In the genomic region with DNA sequence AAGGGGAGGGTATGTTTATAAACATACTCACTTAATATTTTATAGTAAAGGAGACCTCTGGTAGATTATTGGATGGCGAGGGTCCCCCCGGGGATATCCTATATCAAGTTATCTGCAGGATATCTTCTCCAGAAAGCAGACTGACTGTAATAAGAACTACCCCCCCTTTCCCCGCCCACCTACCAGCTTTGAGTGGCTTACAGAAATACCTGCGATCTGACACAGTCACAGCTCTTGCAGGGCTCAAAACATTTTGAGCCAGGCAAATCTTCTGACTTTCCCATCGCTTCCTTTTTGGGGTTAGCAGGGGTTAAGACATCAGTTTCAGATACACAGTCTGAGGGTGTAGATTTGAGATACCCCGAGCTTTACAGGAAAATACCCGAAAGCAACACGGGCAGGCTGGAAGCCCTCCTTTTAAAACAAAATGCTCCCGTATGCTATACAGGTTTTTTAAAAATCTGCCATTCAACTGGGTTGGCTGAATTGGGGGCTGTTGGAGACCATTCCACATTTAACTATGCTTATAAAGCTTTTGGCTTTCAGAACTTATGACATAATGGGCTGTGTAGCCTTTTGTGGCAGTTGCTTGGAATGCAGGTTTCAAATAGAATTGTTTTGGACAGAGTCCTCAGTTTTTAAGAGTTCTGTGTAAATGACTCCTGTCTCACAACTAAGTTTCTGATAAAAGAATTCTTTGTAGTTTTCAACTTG, we compare ENCODE assay signal across 8 mouse cellular contexts. TPM values are rescaled to one million over a fixed set of nuclear protein-coding genes. Genes with fewer than 3 reads are reported as not detected.
A peak's percentile ranks its signal among the peaks of the same experiment; 100 is the strongest.
DNase-seq lines count a peak whose midpoint lies in the region; ATAC-seq and TF ChIP-seq lines count a peak whose summit lies in the region.

No protein-coding gene starts in this region.

- WGBS in embryonic facial prominence, embryonic 11.5 days, result 9% methylated on average over 9 of the region's 9 CpGs
- 40% methylated on average over 9 of the region's 9 CpGs for WGBS in hindbrain, embryonic 15.5 days
- 34% methylated on average over 9 of the region's 9 CpGs for WGBS in midbrain, embryonic 10.5 days

- H3K27me3 ChIP-seq in embryonic facial prominence, embryonic 11.5 days (ENCODE audit: control insufficient read depth, insufficient read depth, low read length), result no peaks in the 10 kb centered on the region
- H3K27me3 ChIP-seq in hindbrain, embryonic 15.5 days, result no peaks in the 10 kb centered on the region
- H3K27me3 ChIP-seq in midbrain, embryonic 10.5 days (ENCODE audit: low read depth, poor library complexity, severe bottlenecking), result no peaks in the 10 kb centered on the region

- no peaks in the 10 kb centered on the region for H3K36me3 ChIP-seq in embryonic facial prominence, embryonic 11.5 days (replicated peaks; ENCODE audit: control insufficient read depth, insufficient read depth, low read depth, low read length)
- no peaks in the 10 kb centered on the region for H3K36me3 ChIP-seq in hindbrain, embryonic 15.5 days
- H3K36me3 ChIP-seq in midbrain, embryonic 10.5 days, result no peaks in the 10 kb centered on the region

- ATAC-seq in embryonic facial prominence, embryonic 11.5 days (replicated peaks; ENCODE audit: insufficient number of reproducible peaks, low FRiP score, low TSS enrichment, low read depth), result no peak
- no peak for ATAC-seq in hindbrain, embryonic 15.5 days (ENCODE audit: low FRiP score, low read depth)

- no peak for TF ChIP-seq CTCF in layer of hippocampus, adult 2 months (conservative IDR thresholded peaks at IDR 0.05)

- H3K9ac ChIP-seq in embryonic facial prominence, embryonic 11.5 days (replicated peaks; ENCODE audit: low read length), result peak overlapping the region; percentile 37
- peak overlapping the region; percentile 13; the same call in 1 of the 2 replicates for H3K9ac ChIP-seq in hindbrain, embryonic 15.5 days

- no peaks in the 10 kb centered on the region; the same call in 1 of the 2 replicates for H3K4me1 ChIP-seq in embryonic facial prominence, embryonic 11.5 days (ENCODE audit: control insufficient read depth, insufficient read depth, low read length)
- peaks cover 37% of the 10 kb centered on the region for H3K4me1 ChIP-seq in hindbrain, embryonic 15.5 days (replicated peaks)
- H3K4me1 ChIP-seq in midbrain, embryonic 10.5 days, result peaks cover 50% of the 10 kb centered on the region

- peak overlapping the region; percentile 61 for H3K4me2 ChIP-seq in embryonic facial prominence, embryonic 11.5 days (ENCODE audit: low read depth, low read length)
- peak overlapping the region; percentile 84 for H3K4me2 ChIP-seq in hindbrain, embryonic 15.5 days

- peak overlapping the region; percentile 24; the same call in 1 of the 2 replicates for H3K27ac ChIP-seq in layer of hippocampus, adult 2 months
- peak overlapping the region; percentile 53 for H3K27ac ChIP-seq in embryonic facial prominence, embryonic 11.5 days (replicated peaks; ENCODE audit: low read depth, low read length)
- H3K27ac ChIP-seq in hindbrain, embryonic 15.5 days (replicated peaks), result no peak overlapping the region
- 0 out of 2 replicates have a peak overlapping the region, but pooled peaks have one; percentile 46 for H3K27ac ChIP-seq in midbrain, embryonic 10.5 days (replicated peaks)

- no peak for DNase-seq in layer of hippocampus, adult 2 months (ENCODE audit: low spot score in 2 of 2)
- DNase-seq in layer of hippocampus, adult 9-11 months, result no peak
- peak; percentile 77 for DNase-seq in embryonic facial prominence, embryonic 11.5 days (ENCODE audit: low spot score)
- DNase-seq in midbrain, embryonic 10.5 days (ENCODE audit: low spot score), result no peak
- DNase-seq in ovary, postnatal 36 days (ENCODE audit: low spot score), result no peak
- DNase-seq in cerebellum, postnatal 4 days (ENCODE audit: low spot score in 2 of 2), result no peak
- DNase-seq in adrenal gland, adult 8-10 months, result no peak

- H3K4me3 ChIP-seq in layer of hippocampus, adult 2 months, result peak overlapping the region; percentile 78
- H3K4me3 ChIP-seq in embryonic facial prominence, embryonic 11.5 days (ENCODE audit: low read depth, low read length), result peak overlapping the region; percentile 75
- peak overlapping the region; percentile 64 for H3K4me3 ChIP-seq in hindbrain, embryonic 15.5 days
- H3K4me3 ChIP-seq in midbrain, embryonic 10.5 days, result peak overlapping the region; percentile 80

- H3K9me3 ChIP-seq in embryonic facial prominence, embryonic 11.5 days (replicated peaks; ENCODE audit: control insufficient read depth, low read length), result no peaks in the 10 kb centered on the region
- H3K9me3 ChIP-seq in hindbrain, embryonic 15.5 days, result no peaks in the 10 kb centered on the region
- no peaks in the 10 kb centered on the region for H3K9me3 ChIP-seq in midbrain, embryonic 10.5 days (replicated peaks)

RNA-seq across cellular contexts. Expression of a gene that starts 2.0 kb away (rescaled TPM):
- total RNA-seq in layer of hippocampus, adult 2 months (2021), result 10 to 100 TPM; 17.6 to 18.4 TPM
- 63.5 and 68.9 TPM in 2 replicates for polyA plus RNA-seq in embryonic facial prominence, embryonic 11.5 days (2014; fragmentation: Nextera tagmentation; extraction: Ambion mirVana)
- 8.9 and 9.3 TPM in 2 replicates for polyA plus RNA-seq in hindbrain, embryonic 15.5 days (2015; fragmentation: Nextera tagmentation; extraction: Ambion mirVana)
- polyA plus RNA-seq in midbrain, embryonic 10.5 days (2016; fragmentation: Nextera tagmentation; extraction: Ambion mirVana), result 18.0 and 19.2 TPM in 2 replicates
- total RNA-seq in adrenal gland, adult 8-10 months (2022), result 100 to 1,000 TPM in 2 of 4 experiments, 10 to 100 TPM in 2; 55.0 to 240 (median 120) TPM
